Mouse (Mus musculus): ENCODE results near the gene Batf. TPM values are rescaled to one million over a fixed set of nuclear protein-coding genes. Genes with fewer than 3 reads are reported as not detected.
A peak's percentile ranks its signal among the peaks of the same experiment; 100 is the strongest.
"Not testable (repeated sequence)": the region's sequence is repeated elsewhere in the genome, so short reads cannot be mapped to it uniquely, and the experiment has no call there.

Batf gene
- polyA plus RNA-seq, 1 experiment from 2014 or later, result 1.5 TPM

- H3K4me1 ChIP-seq (replicated peaks); H3K27me3 ChIP-seq; ATAC-seq (ENCODE audit: low FRiP score); H3K4me2 ChIP-seq; H3K9me3 ChIP-seq; H3K9ac ChIP-seq; H3K27ac ChIP-seq; H3K36me3 ChIP-seq; H3K4me3 ChIP-seq: not testable (repeated sequence)
- WGBS, result 89% methylated on average over 8 of the region's 8 CpGs
These were observed 24.2 kb upstream of the Batf start for GRCm38 (mm10) chr12:85662232-85662631.

DNA sequence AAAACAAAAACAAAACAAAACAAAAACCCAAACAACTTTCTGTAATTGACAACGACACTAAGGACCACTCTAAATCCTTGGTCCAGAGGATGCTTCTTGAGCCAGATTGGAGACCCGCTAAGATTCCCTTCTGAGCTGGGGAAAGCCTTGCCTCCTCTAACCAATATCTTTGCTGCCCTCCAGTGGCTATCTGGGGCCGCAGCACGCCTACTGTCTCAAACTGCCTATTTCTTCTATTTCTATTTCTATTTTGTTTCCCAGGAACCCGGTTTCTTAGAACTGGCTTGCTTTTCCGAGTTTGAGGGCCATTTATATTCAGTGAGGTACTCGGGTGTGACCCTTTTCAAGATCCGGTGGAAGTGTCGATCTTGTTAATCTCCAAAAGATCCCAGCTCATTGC is 23.6 kb upstream of the Batf start:
- ATAC-seq (ENCODE audit: low FRiP score), result 0 out of 2 replicates have a peak, but pooled peaks have one; percentile 61
- no peaks in the 10 kb centered on the region for H3K9me3 ChIP-seq
- 16% methylated on average over 9 of the region's 9 CpGs for WGBS
- no peak overlapping the region for H3K9ac ChIP-seq
- H3K36me3 ChIP-seq, result no peaks in the 10 kb centered on the region
- peaks cover 5% of the 10 kb centered on the region for H3K4me1 ChIP-seq (replicated peaks)
- H3K4me3 ChIP-seq, result no peak overlapping the region
- H3K27ac ChIP-seq, result no peak overlapping the region
- no peak overlapping the region for H3K4me2 ChIP-seq
- no peaks in the 10 kb centered on the region for H3K27me3 ChIP-seq

DNA sequence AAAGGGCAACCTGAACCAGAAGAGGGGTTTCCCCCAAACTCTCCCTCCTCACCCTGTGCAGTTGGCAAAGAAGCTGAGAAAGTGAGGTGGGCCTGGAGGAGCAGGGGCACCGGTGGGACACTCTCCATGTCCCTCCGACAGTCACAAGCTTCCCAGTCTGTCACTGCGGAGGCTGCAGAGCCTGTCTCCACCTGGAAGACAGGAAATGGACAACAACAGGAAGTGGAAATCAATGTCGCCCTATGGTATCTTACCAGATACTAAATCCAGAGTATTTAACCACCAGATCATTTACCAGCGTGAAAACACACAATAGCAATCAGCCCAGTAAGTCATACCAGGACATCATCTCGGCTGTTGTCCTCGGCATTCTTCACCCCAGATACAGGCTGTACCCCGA is 20.4 kb upstream of the Batf start:
- H3K4me1 ChIP-seq (replicated peaks), result 0 out of 2 replicates have a peak, but pooled peaks cover 6% of the 10 kb centered on the region
- H3K9me3 ChIP-seq, result no peaks in the 10 kb centered on the region
- H3K9ac ChIP-seq, result no peak overlapping the region
- H3K4me2 ChIP-seq, result no peak overlapping the region
- WGBS, result 86% methylated on average over 8 of the region's 8 CpGs
- no peaks in the 10 kb centered on the region for H3K27me3 ChIP-seq
- H3K36me3 ChIP-seq, result no peaks in the 10 kb centered on the region
- ATAC-seq (ENCODE audit: low FRiP score), result no peak
- no peak overlapping the region for H3K4me3 ChIP-seq
- H3K27ac ChIP-seq, result no peak overlapping the region

GRCm38 (mm10) chr12:85667071-85667470 is 19.4 kb upstream of the Batf start:
- 95% methylated on average over 7 of the region's 7 CpGs for WGBS
- no peaks in the 10 kb centered on the region for H3K9me3 ChIP-seq
- no peak overlapping the region for H3K9ac ChIP-seq
- H3K27ac ChIP-seq, result no peak overlapping the region
- no peak overlapping the region for H3K4me3 ChIP-seq
- H3K4me1 ChIP-seq (replicated peaks), result 0 out of 2 replicates have a peak, but pooled peaks cover 6% of the 10 kb centered on the region
- no peaks in the 10 kb centered on the region for H3K36me3 ChIP-seq
- ATAC-seq (ENCODE audit: low FRiP score), result no peak
- H3K27me3 ChIP-seq, result no peaks in the 10 kb centered on the region
- H3K4me2 ChIP-seq, result no peak overlapping the region

- no peak overlapping the region for H3K4me3 ChIP-seq
- H3K27me3 ChIP-seq, result no peaks in the 10 kb centered on the region
- 63% methylated on average over 3 of the region's 3 CpGs for WGBS
- no peak for ATAC-seq (ENCODE audit: low FRiP score)
- no peaks in the 10 kb centered on the region for H3K9me3 ChIP-seq
- H3K4me2 ChIP-seq, result no peak overlapping the region
- no peaks in the 10 kb centered on the region for H3K36me3 ChIP-seq
- peak overlapping the region; percentile 35; the same call in 1 of the 2 replicates for H3K9ac ChIP-seq
- 0 out of 2 replicates have a peak, but pooled peaks cover 6% of the 10 kb centered on the region for H3K4me1 ChIP-seq (replicated peaks)
- H3K27ac ChIP-seq, result no peak overlapping the region; the same call in 1 of the 2 replicates
These were observed 17.8 kb upstream of the Batf start for GRCm38 (mm10) chr12:85668696-85669095.

- no peak for ATAC-seq (ENCODE audit: low FRiP score)
These were observed 16.4 kb upstream of the Batf start for GRCm38 (mm10) chr12:85670080-85670479.

DNA sequence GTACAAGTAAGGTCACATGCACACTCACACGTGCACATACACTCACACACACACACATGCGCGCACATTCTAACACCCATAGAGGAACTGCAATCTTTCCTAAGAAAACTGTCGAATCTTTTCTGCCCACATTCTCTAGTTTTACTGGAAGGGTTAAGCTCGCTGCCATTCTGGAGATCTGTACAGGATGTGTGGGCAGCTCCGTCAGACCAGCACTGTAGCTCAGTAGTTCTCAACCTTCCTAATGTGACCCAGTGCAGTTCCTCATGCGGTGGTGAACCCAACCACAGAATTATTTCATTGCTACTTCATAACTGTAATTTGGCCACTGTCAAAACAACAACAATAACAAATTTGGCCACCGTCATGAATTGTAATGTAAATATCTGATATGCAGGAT is 12.6 kb upstream of the Batf start:
- Histone ChIP-seq H3K9ac (no peak overlapping the region), H3K27ac (no peak overlapping the region), H3K36me3 (no peaks in the 10 kb centered on the region), H3K4me1 (replicated peaks) (0 out of 2 replicates have a peak, but pooled peaks cover 2% of the 10 kb centered on the region), H3K9me3 (0 out of 2 replicates have a peak, but pooled peaks cover 4% of the 10 kb centered on the region), H3K27me3 (no peaks in the 10 kb centered on the region), H3K4me2 (no peak overlapping the region), H3K4me3 (no peak overlapping the region)
- no peak for ATAC-seq (ENCODE audit: low FRiP score)
- 93% methylated on average over 8 of the region's 8 CpGs for WGBS

More at GRCm38 (mm10) chr12:85670080-85670479, 16.4 kb upstream of the Batf start:
- Histone ChIP-seq H3K4me3 (no peak overlapping the region), H3K4me1 (replicated peaks) (0 out of 2 replicates have a peak, but pooled peaks cover 6% of the 10 kb centered on the region), H3K27me3 (no peaks in the 10 kb centered on the region), H3K9ac (no peak overlapping the region), H3K27ac (no peak overlapping the region), H3K36me3 (no peaks in the 10 kb centered on the region), H3K4me2 (no peak overlapping the region), H3K9me3 (no peaks in the 10 kb centered on the region)
- 69% methylated on average over 3 of the region's 3 CpGs for WGBS

GRCm38 (mm10) chr12:85679117-85679516 is 7.4 kb upstream of the Batf start:
- H3K27me3 ChIP-seq, result no peaks in the 10 kb centered on the region
- H3K9ac ChIP-seq, result no peak overlapping the region
- no peak overlapping the region for H3K4me3 ChIP-seq
- 0 out of 2 replicates have a peak, but pooled peaks cover 4% of the 10 kb centered on the region for H3K9me3 ChIP-seq
- ATAC-seq (ENCODE audit: low FRiP score), result no peak
- WGBS, result 89% methylated on average over 5 of the region's 5 CpGs
- no peak overlapping the region for H3K4me2 ChIP-seq
- no peaks in the 10 kb centered on the region for H3K4me1 ChIP-seq (replicated peaks)
- no peaks in the 10 kb centered on the region for H3K36me3 ChIP-seq
- H3K27ac ChIP-seq, result no peak overlapping the region

DNA sequence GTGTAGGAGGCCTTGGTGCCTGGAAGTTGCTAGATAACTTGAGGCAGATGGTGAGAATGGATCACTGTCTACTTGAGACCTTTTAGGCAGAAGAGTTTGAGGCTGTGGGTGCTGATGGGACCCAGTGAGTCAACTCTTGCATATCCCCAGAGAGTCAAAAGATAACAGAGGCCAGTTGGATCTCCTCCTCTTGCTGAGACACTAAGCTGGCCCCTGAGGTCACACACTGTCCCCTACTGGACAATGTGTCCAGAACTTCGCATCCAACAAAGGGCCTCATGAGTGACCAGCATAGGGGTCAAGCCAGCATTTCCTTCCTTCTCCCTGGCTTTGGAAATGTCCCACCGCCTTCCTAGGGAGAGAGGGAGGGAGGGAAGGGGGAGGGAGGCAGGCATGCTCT is 6.7 kb upstream of the Batf start:
- H3K4me1 ChIP-seq (replicated peaks), result no peaks in the 10 kb centered on the region
- H3K4me2 ChIP-seq, result no peak overlapping the region
- no peak overlapping the region for H3K4me3 ChIP-seq
- H3K36me3 ChIP-seq, result no peaks in the 10 kb centered on the region
- no peak overlapping the region for H3K27ac ChIP-seq
- no peak overlapping the region for H3K9ac ChIP-seq
- WGBS, result 66% methylated on average over 2 of the region's 2 CpGs
- no peaks in the 10 kb centered on the region for H3K27me3 ChIP-seq
- no peak for ATAC-seq (ENCODE audit: low FRiP score)
- 0 out of 2 replicates have a peak, but pooled peaks cover 4% of the 10 kb centered on the region for H3K9me3 ChIP-seq

- no peaks in the 10 kb centered on the region for H3K27me3 ChIP-seq
- no peak overlapping the region for H3K4me3 ChIP-seq
- 44% methylated on average over 2 of the region's 2 CpGs for WGBS
- no peak overlapping the region for H3K4me2 ChIP-seq
- no peaks in the 10 kb centered on the region for H3K36me3 ChIP-seq
- peaks cover 4% of the 10 kb centered on the region; the same call in 1 of the 2 replicates for H3K4me1 ChIP-seq (replicated peaks)
- H3K9ac ChIP-seq, result no peak overlapping the region
- H3K27ac ChIP-seq, result no peak overlapping the region
- no peak for ATAC-seq (ENCODE audit: low FRiP score)
- H3K9me3 ChIP-seq, result 0 out of 2 replicates have a peak, but pooled peaks cover 3% of the 10 kb centered on the region
These were observed 4.1 kb upstream of the Batf start for GRCm38 (mm10) chr12:85682328-85682727.

GRCm38 (mm10) chr12:85684411-85685275 is 1.8 kb upstream of the Batf start:
- Histone ChIP-seq H3K9me3 (no peaks in the 10 kb centered on the region), H3K4me2 (no peak overlapping the region), H3K9ac (no peak overlapping the region), H3K36me3 (no peaks in the 10 kb centered on the region), H3K4me1 (replicated peaks) (peaks cover 4% of the 10 kb centered on the region; the same call in 1 of the 2 replicates), H3K4me3 (no peak overlapping the region), H3K27me3 (no peaks in the 10 kb centered on the region), H3K27ac (no peak overlapping the region)
- 88% methylated on average over 16 of the region's 16 CpGs for WGBS
- no peak for ATAC-seq (ENCODE audit: low FRiP score)

- Histone ChIP-seq H3K4me1 (replicated peaks) (peaks cover 4% of the 10 kb centered on the region; the same call in 1 of the 2 replicates), H3K4me3 (no peak overlapping the region), H3K9ac (no peak overlapping the region), H3K9me3 (no peaks in the 10 kb centered on the region), H3K4me2 (0 out of 2 replicates have a peak overlapping the region, but pooled peaks have one; percentile 31), H3K27me3 (no peaks in the 10 kb centered on the region), H3K27ac (no peak overlapping the region), H3K36me3 (no peaks in the 10 kb centered on the region)
- 86% methylated on average over 7 of the region's 7 CpGs for WGBS
- ATAC-seq (ENCODE audit: low FRiP score), result no peak
These were observed 706 bp downstream of the Batf start for GRCm38 (mm10) chr12:85687217-85687533.

- whole genome bisulfite sequencing, result 78% methylated on average over 6 of the region's 6 CpGs
- peaks cover 4% of the 10 kb centered on the region; the same call in 1 of the 2 replicates for H3K4me1 ChIP-seq (replicated peaks)
- no peak for ATAC-seq (ENCODE audit: low FRiP score)
These were observed 1.4 kb downstream of the Batf start for GRCm38 (mm10) chr12:85687846-85688245.

More at GRCm38 (mm10) chr12:85687846-85688245, 1.4 kb downstream of the Batf start:
- Histone ChIP-seq H3K4me2 (no peak overlapping the region), H3K4me3 (no peak overlapping the region), H3K9ac (no peak overlapping the region), H3K36me3 (no peaks in the 10 kb centered on the region), H3K27ac (no peak overlapping the region), H3K27me3 (no peaks in the 10 kb centered on the region), H3K9me3 (no peaks in the 10 kb centered on the region)
